Mouse (Mus musculus): ENCODE data around the gene Map3k4.

DNA sequence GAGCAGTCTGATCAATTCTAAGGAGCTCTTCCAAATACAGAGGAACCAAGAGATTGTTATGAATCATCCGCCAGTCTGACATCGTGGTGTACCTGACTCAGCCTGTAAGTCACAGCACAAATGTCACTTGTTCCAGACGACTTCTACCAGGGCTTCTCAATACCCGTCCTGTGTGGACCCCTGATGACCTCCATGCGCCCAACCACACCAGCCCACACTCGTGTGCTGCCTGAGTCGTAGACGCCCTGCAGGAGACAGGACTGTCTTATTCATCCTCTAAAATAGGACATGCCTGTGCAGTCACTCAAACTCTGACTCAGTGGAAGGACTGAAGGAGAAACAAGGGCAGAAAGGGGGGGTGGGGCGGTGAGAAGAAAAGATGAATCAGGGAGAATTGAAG lies 42.8 kb downstream of the Map3k4 start:
- TF ChIP-seq POLR2A (IDR thresholded peaks at IDR 0.05; ENCODE audit: control insufficient read depth, low read depth, low read length) (no peak), CTCF (IDR thresholded peaks at IDR 0.05; ENCODE audit: control insufficient read depth, insufficient read depth, insufficient replicate concordance, low read depth, low read length) (no peak)
